Mouse (Mus musculus): ENCODE measurements at regions not wholly inside any gene's neighbourhood (a gene's known extent, or its start where the extent isn't known, plus 50 kb on each side); places are given as distances from the start of the nearest gene placed in this dataset.

DNA sequence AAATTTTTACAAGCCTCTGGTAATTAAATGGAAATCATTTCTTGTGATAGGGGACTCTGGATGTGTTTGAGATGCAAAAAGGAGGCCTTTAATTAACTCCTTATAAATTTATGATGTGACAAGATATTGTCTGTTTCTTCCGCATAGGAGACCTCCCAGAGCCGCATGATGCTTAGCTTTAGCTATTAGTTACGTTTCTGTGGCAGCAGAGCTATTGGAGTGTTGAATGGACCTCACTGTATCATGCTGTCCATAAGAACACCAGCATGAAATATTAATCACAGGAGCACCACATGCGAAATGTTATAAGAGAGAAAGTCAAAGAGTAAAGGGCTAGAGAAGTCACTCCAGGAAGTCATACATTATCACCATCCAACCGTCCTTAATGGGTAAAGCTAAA lies 495.3 kb upstream of the Robo1 start:
- TF ChIP-seq CTCF (IDR thresholded peaks at IDR 0.05; ENCODE audit: borderline replicate concordance, insufficient read depth, low read length) (no peak), POLR2A (IDR thresholded peaks at IDR 0.05; ENCODE audit: low read depth, low read length) (no peak)

Measured in embryonic fibroblast, embryonic 13.5 days (primary cell).